Mouse (Mus musculus) hindbrain, embryonic 15.5 days (tissue): ENCODE measurements at regions not wholly inside any gene's neighbourhood (a gene's known extent, or its start where the extent isn't known, plus 50 kb on each side); places are given as distances from the start of the nearest gene placed in this dataset.
A peak's percentile ranks its signal among the peaks of the same experiment; 100 is the strongest.

ENCODE experiments used
- ATAC-seq: fragments of 200-750 bp; cut with Nextera tagmentation; 2 replicates; pipeline ENCODE4 v1.8.0; 2017; ENCODE audit warnings: low read depth, moderate number of reproducible peaks, moderate TSS enrichment; ENCODE audit not compliant: low FRiP score
- H3K27ac ChIP-seq: fragments of 300-500 bp; sonication (generic); replicated peaks from 2 replicates; pipeline ENCODE4 v1.5.1; 2015; ENCODE audit warnings: mild to moderate bottlenecking, inconsistent platforms
- H3K27me3 ChIP-seq: fragments of 300-500 bp; sonication (generic); 2 replicates; pipeline ENCODE4 v1.6.1; 2015; ENCODE audit warnings: control low read depth, inconsistent platforms
- H3K36me3 ChIP-seq: fragments of 300-500 bp; sonication (generic); 2 replicates; pipeline ENCODE4 v1.6.1; 2015; ENCODE audit warnings: control low read depth, inconsistent platforms
- H3K4me1 ChIP-seq: fragments of 300-500 bp; sonication (generic); replicated peaks from 2 replicates; pipeline ENCODE4 v1.6.1; 2015; ENCODE audit warnings: control low read depth, inconsistent platforms
- H3K4me2 ChIP-seq: fragments of 300-500 bp; sonication (generic); 2 replicates; pipeline ENCODE4 v1.6.1; 2015; ENCODE audit warnings: moderate library complexity, mild to moderate bottlenecking, inconsistent platforms
- H3K4me3 ChIP-seq: fragments of 300-500 bp; sonication (generic); 2 replicates; pipeline ENCODE4 v1.5.1; 2015; ENCODE audit warnings: mild to moderate bottlenecking, inconsistent platforms
- H3K9ac ChIP-seq: fragments of 300-500 bp; sonication (generic); 2 replicates; pipeline ENCODE4 v1.6.1; 2015; ENCODE audit warnings: inconsistent platforms
- H3K9me3 ChIP-seq: fragments of 300-500 bp; sonication (generic); 2 replicates; pipeline ENCODE4 v1.6.1; 2016; ENCODE audit warnings: control low read depth, inconsistent platforms
- WGBS: fragments of 180-500 bp; shearing (Covaris S2); methylation state at CpG from one replicate; pipeline ENCODE4 v1.1.7; 2015; 5-methylcytosine and 5-hydroxymethylcytosine counted together

DNA sequence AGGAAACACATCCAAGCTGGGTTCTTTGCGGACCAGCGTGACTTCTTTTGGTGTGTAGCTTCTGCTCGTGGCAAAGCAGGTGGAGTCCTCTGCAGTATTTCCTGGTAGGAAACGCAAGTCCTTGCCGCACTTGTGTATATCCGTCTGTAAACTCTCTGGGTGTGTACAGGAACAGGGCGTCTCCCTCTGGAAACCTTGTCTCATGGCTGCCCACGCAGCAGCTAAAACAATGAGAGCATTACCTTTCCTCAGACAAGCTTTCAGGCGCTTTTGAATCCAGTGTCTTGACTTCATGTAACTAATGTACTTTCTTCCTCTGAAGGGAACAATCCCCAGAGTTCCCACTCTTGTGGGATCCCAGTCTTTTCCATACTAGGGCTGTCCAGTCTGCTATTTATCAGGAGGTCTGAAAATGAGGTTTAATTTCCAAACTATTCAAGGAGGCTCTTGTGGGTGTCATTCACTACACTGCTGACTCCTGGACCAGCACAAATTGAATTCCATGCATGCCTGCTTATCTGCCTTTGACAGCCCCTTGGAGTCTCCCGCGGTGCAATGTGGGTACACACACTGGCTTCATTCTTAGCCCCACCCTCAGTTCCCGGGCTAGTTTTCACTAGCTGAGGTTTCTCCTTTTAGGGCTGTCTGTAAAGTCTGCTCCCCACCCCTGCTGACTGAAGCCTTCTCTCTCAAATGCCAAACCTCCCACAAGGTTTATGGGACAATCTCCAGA, 161.6 kb upstream of the Anxa10 start:
- peaks cover 6% of the 10 kb centered on the region for H3K4me1 ChIP-seq
- no peaks in the 10 kb centered on the region for H3K36me3 ChIP-seq
- no peak overlapping the region; the same call in 1 of the 2 replicates for H3K4me2 ChIP-seq
- H3K4me3 ChIP-seq: no peak overlapping the region
- H3K9ac ChIP-seq: no peak overlapping the region
- ATAC-seq: peak; percentile 94
- no peaks in the 10 kb centered on the region for H3K27me3 ChIP-seq
- no peaks in the 10 kb centered on the region for H3K9me3 ChIP-seq
- WGBS: 52% methylated on average over 12 of the region's 12 CpGs
- 0 out of 2 replicates have a peak overlapping the region, but pooled peaks have one; percentile 8 for H3K27ac ChIP-seq

DNA sequence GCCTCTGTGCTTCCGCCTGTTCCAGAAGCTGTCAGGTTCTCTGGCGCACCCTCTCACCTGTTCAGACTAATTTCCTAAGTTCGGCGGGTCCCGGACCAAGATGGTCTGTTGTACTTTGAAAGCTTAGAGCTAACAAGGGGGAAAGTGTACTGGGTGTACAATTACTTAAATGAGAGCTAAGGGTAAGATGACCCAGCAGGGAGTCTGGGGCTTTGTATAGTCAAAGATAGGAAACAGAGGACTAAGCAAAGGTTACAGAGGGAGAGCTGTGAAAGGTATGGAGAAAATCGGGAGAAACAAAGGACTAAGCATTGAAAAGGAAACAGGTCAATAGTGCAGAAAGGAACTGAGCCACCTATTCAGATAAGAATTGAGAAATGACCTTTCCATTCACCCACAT, 127.6 kb upstream of the Anxa10 start:
- Histone ChIP-seq H3K4me1 (no peaks in the 10 kb centered on the region), H3K27ac (no peak overlapping the region), H3K36me3 (no peaks in the 10 kb centered on the region), H3K9ac (no peak overlapping the region), H3K9me3 (no peaks in the 10 kb centered on the region), H3K4me3 (no peak overlapping the region), H3K27me3 (no peaks in the 10 kb centered on the region), H3K4me2 (no peak overlapping the region)
- 73% methylated on average over 6 of the region's 6 CpGs for WGBS
- no peak for ATAC-seq
